Mouse (Mus musculus) liver, adult 2 months (tissue): ENCODE measurements at regions not wholly inside any gene's neighbourhood (a gene's known extent, or its start where the extent isn't known, plus 50 kb on each side); places are given as distances from the start of the nearest gene placed in this dataset.

ENCODE experiments used
- CTCF ChIP-seq: fragments of 200-500 bp; IDR thresholded peaks from 2 replicates; pipeline ENCODE4 v1.5.1; 2011; ENCODE audit warnings: low read depth, low read length, control low read depth
- POLR2A ChIP-seq: fragments of 200-500 bp; IDR thresholded peaks from 2 replicates; pipeline ENCODE4 v1.6.1; 2011; ENCODE audit warnings: low read length, control low read depth; ENCODE audit not compliant: insufficient read depth; ENCODE audit errors: extremely low read depth

- TF ChIP-seq CTCF, result no peak
- no peak for TF ChIP-seq POLR2A
These were observed 202.0 kb upstream of the Hmga2 start for GRCm38 (mm10) chr10:120678277-120678676.
